13 mouse cellular contexts compared by ENCODE assay signal in the genomic region with DNA sequence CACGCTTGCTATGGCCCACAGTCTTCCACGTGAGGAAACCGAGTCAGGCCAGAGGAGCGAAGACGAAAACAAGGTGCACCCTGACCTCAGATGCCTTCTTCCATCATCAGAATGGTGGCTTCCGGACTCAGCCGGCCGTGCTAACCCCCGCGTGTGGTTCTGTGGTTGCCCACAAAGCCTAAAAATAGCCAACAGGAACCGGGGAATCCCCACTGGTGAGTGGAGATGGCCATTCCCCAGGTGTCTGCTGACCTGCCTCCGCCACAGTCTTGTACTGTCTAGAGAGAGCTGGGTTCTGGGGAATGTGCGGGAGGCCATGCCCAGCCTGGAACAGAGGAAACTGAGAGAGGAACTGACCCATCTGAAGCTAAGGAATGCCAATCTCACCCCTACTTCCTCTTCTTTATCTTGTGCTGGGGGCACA. TPM values are rescaled to one million over a fixed set of nuclear protein-coding genes. Genes with fewer than 3 reads are reported as not detected.
DNase-seq lines count a peak whose midpoint lies in the region; ATAC-seq and TF ChIP-seq lines count a peak whose summit lies in the region.
"Had no signal": no experiment of that assay in that cellular context is flagged by ENCODE, and none has a peak within 500 bp of the region (broad histone marks: within the 10 kb centered on the region; RNA-seq: fewer than 3 reads in every experiment).

No protein-coding gene starts in this region.

- H3K36me3 ChIP-seq in CH12.LX (replicated peaks in 1 of 2; ENCODE audit: control insufficient read depth in 1 of 2, insufficient read depth in 1 of 2, low read length in 1 of 2), result no peaks in the 10 kb centered on the region
- H3K36me3 ChIP-seq in liver, postnatal 0 days (replicated peaks; ENCODE audit: insufficient read depth, low read length), result no peaks in the 10 kb centered on the region
- no peaks in the 10 kb centered on the region for H3K36me3 ChIP-seq in intestine, embryonic 15.5 days
- H3K36me3 ChIP-seq: forebrain, embryonic 12.5 days; heart, embryonic 12.5 days; limb, embryonic 15.5 days; midbrain, embryonic 12.5 days had no signal

- ATAC-seq in liver, postnatal 0 days, result no peak; the same call in 1 of the 2 replicates
- no peak for ATAC-seq in intestine, embryonic 15.5 days

- peaks cover 29 to 50% of the 10 kb centered on the region in 2 experiments for H3K4me1 ChIP-seq in CH12.LX (ENCODE audit: control insufficient read depth in 1 of 2, insufficient read depth in 2 of 2)
- peaks cover 17% of the 10 kb centered on the region for H3K4me1 ChIP-seq in liver, postnatal 0 days (ENCODE audit: insufficient read depth)
- H3K4me1 ChIP-seq in intestine, embryonic 15.5 days (replicated peaks), result peaks cover 10% of the 10 kb centered on the region

- no peak; the same call in 1 of the 2 replicates for TF ChIP-seq RAD21 in CH12.LX (IDR thresholded peaks at IDR 0.05; ENCODE audit: low read depth, low read length)

- H3K9me3 ChIP-seq in CH12.LX (replicated peaks; ENCODE audit: low read length), result peaks cover 11% of the 10 kb centered on the region
- no peaks in the 10 kb centered on the region for H3K9me3 ChIP-seq in liver, postnatal 0 days (ENCODE audit: low read length)
- no peaks in the 10 kb centered on the region for H3K9me3 ChIP-seq in intestine, embryonic 15.5 days
- H3K9me3 ChIP-seq: forebrain, embryonic 12.5 days; heart, embryonic 12.5 days; limb, embryonic 15.5 days; midbrain, embryonic 12.5 days had no signal

- DNase-seq in A20 (ENCODE audit: low read depth, low spot score) (peak; percentile 27), CH12.LX (ENCODE audit: extremely low read depth) (peak; percentile 82)
- peak; percentile 52 for DNase-seq in liver, postnatal 0 days
- peak; percentile 47 to 59 for DNase-seq in spleen, postnatal 10 days (ENCODE audit: low spot score in 2 of 2)
- no peak for DNase-seq in cerebellum, postnatal 25 days
- DNase-seq in c-Kit-positive CD71-positive TER-119-positive erythroid progenitor cells, embryonic 14.5 days (ENCODE audit: low spot score), result no peak
- no peak for DNase-seq in layer of hippocampus, postnatal 10 days (ENCODE audit: low spot score in 2 of 2)
- DNase-seq: embryo, embryonic 11 days had no signal

- WGBS in liver, postnatal 0 days (ENCODE audit: insufficient replicate concordance), result 33% methylated on average over 13 of the region's 13 CpGs
- WGBS in intestine, embryonic 15.5 days, result 85% methylated on average over 13 of the region's 13 CpGs

- H3K27ac ChIP-seq in CH12.LX (ENCODE audit: insufficient read depth, low read depth), result no peak overlapping the region
- H3K27ac ChIP-seq in liver, postnatal 0 days (ENCODE audit: low read depth), result no peak overlapping the region
- no peak overlapping the region for H3K27ac ChIP-seq in intestine, embryonic 15.5 days
- H3K27ac ChIP-seq: forebrain, embryonic 12.5 days; limb, embryonic 15.5 days; midbrain, embryonic 12.5 days had no signal

- in situ Hi-C loops in CH12.LX (cut with MboI; ENCODE audit: low pct_ligation_motif_present, low pct_unique_long_range_greater_than_20kb, low sequenced_read_pairs), result no loop called here

- no peak for TF ChIP-seq CTCF in CH12.LX (conservative IDR thresholded peaks at IDR 0.05 in 1 of 2, IDR thresholded peaks at IDR 0.05 in 1 of 2; ENCODE audit: low read depth in 2 of 2, low read length in 2 of 2)
- no peak for TF ChIP-seq CTCF in liver, postnatal 0 days (IDR thresholded peaks at IDR 0.05; ENCODE audit: low read depth)

- peak overlapping the region; percentile 69 for H3K4me2 ChIP-seq in CH12.LX (ENCODE audit: insufficient read depth, low read depth, poor library complexity, severe bottlenecking)
- peak overlapping the region; percentile 45 for H3K4me2 ChIP-seq in liver, postnatal 0 days (ENCODE audit: low read depth, low read length)
- no peak overlapping the region for H3K4me2 ChIP-seq in intestine, embryonic 15.5 days (replicated peaks)
- H3K4me2 ChIP-seq: forebrain, embryonic 12.5 days; heart, embryonic 12.5 days; limb, embryonic 15.5 days; midbrain, embryonic 12.5 days had no signal

- peak; percentile 91 for TF ChIP-seq EP300 in CH12.LX (IDR thresholded peaks at IDR 0.05; ENCODE audit: low read length)
- TF ChIP-seq EP300 in liver, postnatal 0 days (IDR thresholded peaks at IDR 0.05; ENCODE audit: low read depth), result no peak

- H3K9ac ChIP-seq in CH12.LX (ENCODE audit: insufficient read depth, low read depth), result no peak overlapping the region
- no peak overlapping the region for H3K9ac ChIP-seq in liver, postnatal 0 days (replicated peaks)
- H3K9ac ChIP-seq in intestine, embryonic 15.5 days, result no peak overlapping the region
- H3K9ac ChIP-seq: forebrain, embryonic 12.5 days; heart, embryonic 12.5 days; limb, embryonic 15.5 days; midbrain, embryonic 12.5 days had no signal

- H3K79me2 ChIP-seq in CH12.LX (replicated peaks; ENCODE audit: control insufficient read depth, extremely low read depth, insufficient read depth, poor library complexity, severe bottlenecking), result no peaks in the 10 kb centered on the region

- dilution Hi-C loops in CH12.LX (cut with MboI; ENCODE audit: extremely low pct_ligation_motif_present, extremely low pct_unique_long_range_greater_than_20kb, low sequenced_read_pairs), result no loop called here

- peaks cover 8% of the 10 kb centered on the region for H3K27me3 ChIP-seq in CH12.LX (replicated peaks)
- no peaks in the 10 kb centered on the region for H3K27me3 ChIP-seq in liver, postnatal 0 days (ENCODE audit: insufficient read depth, low read length)
- no peaks in the 10 kb centered on the region for H3K27me3 ChIP-seq in intestine, embryonic 15.5 days (replicated peaks)
- H3K27me3 ChIP-seq: forebrain, embryonic 12.5 days; heart, embryonic 12.5 days; limb, embryonic 15.5 days; midbrain, embryonic 12.5 days had no signal

- TF ChIP-seq POLR2A in CH12.LX (IDR thresholded peaks at IDR 0.05; ENCODE audit: low read depth, low read length), result no peak

- H3K4me3 ChIP-seq in CH12.LX (replicated peaks in 1 of 3; ENCODE audit: low read depth in 2 of 3, low read length in 2 of 3, poor library complexity in 1 of 3), result no peak overlapping the region
- no peak overlapping the region for H3K4me3 ChIP-seq in liver, postnatal 0 days (ENCODE audit: low read depth, low read length)
- H3K4me3 ChIP-seq in intestine, embryonic 15.5 days (replicated peaks), result no peak overlapping the region
- H3K4me3 ChIP-seq: forebrain, embryonic 12.5 days; heart, embryonic 12.5 days; limb, embryonic 15.5 days; midbrain, embryonic 12.5 days had no signal

TF ChIP-seq in CH12.LX, 34 proteins besides CTCF, POLR2A, EP300 and RAD21 (continues in another document):
- TF ChIP-seq MEF2A (IDR thresholded peaks at IDR 0.05; ENCODE audit: borderline replicate concordance, low read depth, low read length) (peak; percentile 100), ZKSCAN1 (IDR thresholded peaks at IDR 0.05; ENCODE audit: borderline replicate concordance, low read depth, low read length) (no peak), NRF1 (IDR thresholded peaks at IDR 0.05; ENCODE audit: low read depth, low read length) (no peak), MAFK (IDR thresholded peaks at IDR 0.05; ENCODE audit: insufficient replicate concordance, low read length) (peak; percentile 92), ZNF384 (IDR thresholded peaks at IDR 0.05; ENCODE audit: low read depth, low read length) (no peak), TBP (conservative IDR thresholded peaks at IDR 0.05; ENCODE audit: low read depth, low read length) (no peak), E2F4 (IDR thresholded peaks at IDR 0.05; ENCODE audit: insufficient replicate concordance, low read depth, low read length) (no peak), MAX (IDR thresholded peaks at IDR 0.05; ENCODE audit: low read length) (peak; percentile 89), NELFE (IDR thresholded peaks at IDR 0.05; ENCODE audit: low read depth, low read length) (no peak), POLR2AphosphoS2 (IDR thresholded peaks at IDR 0.05; ENCODE audit: low read depth, low read length) (no peak), BHLHE40 (IDR thresholded peaks at IDR 0.05; ENCODE audit: low read depth, low read length) (peak; percentile 98), GABPA (IDR thresholded peaks at IDR 0.05; ENCODE audit: insufficient replicate concordance, low read depth, low read length) (no peak), USF2 (conservative IDR thresholded peaks at IDR 0.05; ENCODE audit: low read depth, low read length) (no peak), CHD1 (IDR thresholded peaks at IDR 0.05; ENCODE audit: low read depth, low read length) (no peak), IRF4 (IDR thresholded peaks at IDR 0.05; ENCODE audit: low read depth, low read length) (peak; percentile 86), UBTF (IDR thresholded peaks at IDR 0.05; ENCODE audit: low read depth, low read length) (no peak), MAZ (IDR thresholded peaks at IDR 0.05; ENCODE audit: low read depth, low read length) (peak; percentile 76; the same call in 1 of the 2 replicates), PAX5 (IDR thresholded peaks at IDR 0.05; ENCODE audit: low read length) (no peak), JUND (conservative IDR thresholded peaks at IDR 0.05; ENCODE audit: low read depth, low read length) (peak; percentile 37; the same call in 1 of the 2 replicates), SMC3 (IDR thresholded peaks at IDR 0.05; ENCODE audit: low read depth, low read length) (peak; percentile 5), TCF12 (IDR thresholded peaks at IDR 0.05; ENCODE audit: low read depth, low read length) (peak; percentile 96), KAT2A (IDR thresholded peaks at IDR 0.05; ENCODE audit: insufficient replicate concordance, low read length) (0 out of 2 replicates have a peak, but pooled peaks have one; percentile 40), SIN3A (IDR thresholded peaks at IDR 0.05; ENCODE audit: low read length) (peak; percentile 75; the same call in 1 of the 2 replicates), MXI1 (IDR thresholded peaks at IDR 0.05; ENCODE audit: low read depth, low read length) (peak; percentile 79), ELF1 (IDR thresholded peaks at IDR 0.05; ENCODE audit: low read depth, low read length) (peak; percentile 70), ZMIZ1 (IDR thresholded peaks at IDR 0.05; ENCODE audit: low read depth, low read length) (no peak), ETS1 (conservative IDR thresholded peaks at IDR 0.05; ENCODE audit: low read depth, low read length) (peak; percentile 96), HCFC1 (IDR thresholded peaks at IDR 0.05; ENCODE audit: low read depth, low read length) (no peak; the same call in 1 of the 2 replicates), CHD2 (IDR thresholded peaks at IDR 0.05; ENCODE audit: low read length) (peak; percentile 63)

RNA-seq across cellular contexts. Expression of a gene that starts 45.4 kb away (rescaled TPM):
- total RNA-seq in CH12.LX (2012; rRNA removed) (5.3 and 5.4 TPM in 2 replicates), CH12.LX (2014; rRNA removed) (1.6 and 2.3 TPM in 2 replicates)
- polyA plus RNA-seq in CH12.LX (2012; ENCODE audit: insufficient read length, low read depth), result 18.0 and 23.7 TPM in 2 replicates
- polyA plus RNA-seq in liver, postnatal 0 days (2015; fragmentation: Nextera tagmentation; extraction: Ambion mirVana), result 6.1 and 6.2 TPM in 2 replicates
- polyA plus RNA-seq in intestine, embryonic 15.5 days (2015; fragmentation: Nextera tagmentation; extraction: Ambion mirVana), result 12.4 and 12.5 TPM in 2 replicates
- total RNA-seq in layer of hippocampus, postnatal 10 days (2021), result 1 to 10 TPM; 3.1 to 3.5 TPM

Comparison
In these comparisons a context has a peak if more than half of its experiments do, and no peak if none do; other contexts are left out.
1. DNase-seq: peak in A20 (single experiment), CH12.LX (single experiment), liver, postnatal 0 days (single experiment) and spleen, postnatal 10 days (2 of 2); none in cerebellum, postnatal 25 days (0 of 2), c-Kit-positive CD71-positive TER-119-positive erythroid progenitor cells, embryonic 14.5 days (single experiment) and layer of hippocampus, postnatal 10 days (0 of 2).